Mouse (Mus musculus) layer of hippocampus, adult 8-10 months (tissue): ENCODE data around the gene Olfr190. TPM values are rescaled to one million over a fixed set of nuclear protein-coding genes. Genes with fewer than 3 reads are reported as not detected.
"Not testable (repeated sequence)": the region's sequence is repeated elsewhere in the genome, so short reads cannot be mapped to it uniquely, and the experiment has no call there.

ENCODE experiments used
- DNase-seq, 2 experiments: peaks; one replicate each; pipeline ENCODE4 v3.0.0; 2022; ENCODE audit warnings: low spot score in 2 of 2
- total RNA-seq, 4 experiments: library from RNA; stranded (reverse); gene quantifications; 2 replicates each; pipeline ENCODE4 v1.2.4; 2022

Gene Olfr190
- total RNA-seq = not detected

GRCm38 (mm10) chr16:59077905-59078304, at the start of gene Olfr190:
Olfr190 (minus strand) TSS chr16:59078005.
- no peak for DNase-seq

GRCm38 (mm10) chr16:59120969-59121368, 43.2 kb upstream of the Olfr190 start, which contains the start of gene Olfr194:
Olfr194 (minus strand) TSS chr16:59121069.
- no peak for DNase-seq

GRCm38 (mm10) chr16:59111781-59112180, 34.0 kb upstream of the Olfr190 start, which contains the start of gene Olfr193:
Olfr193 (minus strand) TSS chr16:59111881.
- DNase-seq = no peak

GRCm38 (mm10) chr16:59108522-59108921, 30.7 kb upstream of the Olfr190 start:
- not testable (repeated sequence) for DNase-seq

GRCm38 (mm10) chr16:59105312-59105711, 27.5 kb upstream of the Olfr190 start:
- DNase-seq = no peak

GRCm38 (mm10) chr16:59089722-59090121, 11.9 kb upstream of the Olfr190 start, which contains the start of gene Olfr191:
Olfr191 (minus strand) TSS chr16:59089822.
- DNase-seq = not testable (repeated sequence)

- DNase-seq = not testable (repeated sequence)
Measured at GRCm38 (mm10) chr16:59081113-59081512, 3.3 kb upstream of the Olfr190 start.

- DNase-seq = no peak
Measured at GRCm38 (mm10) chr16:59073520-59073919, 4.3 kb downstream of the Olfr190 start.

GRCm38 (mm10) chr16:59071755-59072154, 6.0 kb downstream of the Olfr190 start:
- no peak for DNase-seq

- not testable (repeated sequence) for DNase-seq
Measured at GRCm38 (mm10) chr16:59062411-59062810, 15.4 kb downstream of the Olfr190 start.

GRCm38 (mm10) chr16:59049286-59049685, 28.5 kb downstream of the Olfr190 start:
- DNase-seq = not testable (repeated sequence)

GRCm38 (mm10) chr16:59048860-59049259, 28.9 kb downstream of the Olfr190 start:
- no peak for DNase-seq

GRCm38 (mm10) chr16:59047579-59047978, 30.2 kb downstream of the Olfr190 start:
- DNase-seq = no peak

- DNase-seq = no peak
Measured at GRCm38 (mm10) chr16:59045835-59046234, 32.0 kb downstream of the Olfr190 start.

- DNase-seq = no peak
Measured at GRCm38 (mm10) chr16:59039710-59040109, 38.1 kb downstream of the Olfr190 start, which contains the start of gene Olfr187. Olfr187 (minus strand) TSS chr16:59039767.

- DNase-seq = no peak
Measured at GRCm38 (mm10) chr16:59030191-59030590, 47.6 kb downstream of the Olfr190 start, which contains the start of gene Olfr186. Olfr186 (minus strand) TSS chr16:59030291.

Other genes with a start within 250 kb of the Olfr190 start
- gene Olfr177, start 203.2 kb downstream of the Olfr190 start, total RNA-seq = not detected
- not detected for gene Olfr178, start 185.9 kb downstream of the Olfr190 start, total RNA-seq
- not detected for gene Olfr181, start 149.2 kb downstream of the Olfr190 start, total RNA-seq
- not detected for gene Olfr180, start 148.6 kb downstream of the Olfr190 start, total RNA-seq
- gene Olfr183, start 82.6 kb downstream of the Olfr190 start, total RNA-seq = not detected
- not detected for gene Olfr186, start 47.7 kb downstream of the Olfr190 start, total RNA-seq
- gene Olfr187, start 38.2 kb downstream of the Olfr190 start, total RNA-seq = not detected
- gene Olfr191, start 11.8 kb upstream of the Olfr190 start, total RNA-seq = not detected
- not detected for gene Olfr193, start 33.9 kb upstream of the Olfr190 start, total RNA-seq
- not detected for gene Olfr194, start 43.1 kb upstream of the Olfr190 start, total RNA-seq
- gene Olfr195, start 69.0 kb upstream of the Olfr190 start, total RNA-seq = not detected
- not detected for gene Olfr196, start 92.4 kb upstream of the Olfr190 start, total RNA-seq
- not detected for gene Olfr198, start 125.5 kb upstream of the Olfr190 start, total RNA-seq
- not detected for gene Olfr199, start 141.8 kb upstream of the Olfr190 start, total RNA-seq
- gene Olfr201, start 194.6 kb upstream of the Olfr190 start, total RNA-seq = not detected
- gene Olfr202, start 208.8 kb upstream of the Olfr190 start, total RNA-seq = not detected
- gene Olfr203, start 220.9 kb upstream of the Olfr190 start, total RNA-seq = not detected
- gene Olfr204, start 240.2 kb upstream of the Olfr190 start, total RNA-seq = not detected